Mouse (Mus musculus) heart, postnatal 25 days (tissue): ENCODE measurements around the gene Sft2d2. TPM values are rescaled to one million over a fixed set of nuclear protein-coding genes. Genes with fewer than 3 reads are reported as not detected.

Source experiments
- DNase-seq: peaks from one replicate; pipeline ENCODE4 v3.0.0; 2022; ENCODE audit warnings: low spot score
- intact Hi-C: fragments of 180-260 bp; cut with DNase I; formaldehyde crosslinking; loops from one replicate; pipeline ENCODE4 v1.15.1; 2025
- total RNA-seq, 2 experiments: library from RNA; stranded (reverse); gene quantifications; 2 replicates each; pipeline ENCODE4 v1.2.3; 2021

The Sft2d2 gene
- total RNA-seq = 10 to 100 TPM; 12.4 to 13.5 TPM

- intact Hi-C loops = no loop called here
- peak; percentile 76 for DNase-seq
Observed at GRCm38 (mm10) chr1:165193880-165194661, at the start of gene Sft2d2. Gene Sft2d2, minus strand, starts transcription at chr1:165194438.

- intact Hi-C loops = loop anchor here (2.0 to 5.0 kb wide), 3 partner anchors 39 to 224 kb away; partner anchors contain the start of genes Dcaf6 and Mpc2
- peak; percentile 95 for DNase-seq
Observed at GRCm38 (mm10) chr1:165236321-165237298, 42.4 kb upstream of the Sft2d2 start, which contains the start of gene Tiprl. Gene Tiprl, minus strand, starts transcription at chr1:165236996.

DNA sequence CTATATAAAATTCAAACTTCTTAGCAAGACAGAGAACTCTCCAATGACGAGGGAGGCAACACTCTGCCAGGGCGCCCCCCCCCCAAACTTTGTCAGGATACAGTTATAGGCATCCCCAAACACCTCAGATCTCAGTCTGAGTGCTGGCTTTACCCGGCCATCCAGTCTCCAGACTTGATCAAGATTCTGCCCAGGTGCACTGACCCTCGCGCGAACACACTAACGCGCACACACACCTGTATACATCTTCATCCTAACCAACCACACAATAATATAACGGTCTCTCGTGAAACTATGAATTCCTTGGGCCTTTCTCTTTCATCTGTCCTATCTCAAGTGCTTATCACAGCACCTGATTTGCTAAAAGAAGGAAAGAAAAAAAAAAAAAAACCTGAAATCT lies 41.6 kb upstream of the Sft2d2 start:
- intact Hi-C loops = loop anchor here (2.0 to 5.0 kb wide), 3 partner anchors 39 to 225 kb away; partner anchors contain the start of genes Dcaf6 and Mpc2
- no peak for DNase-seq

DNA sequence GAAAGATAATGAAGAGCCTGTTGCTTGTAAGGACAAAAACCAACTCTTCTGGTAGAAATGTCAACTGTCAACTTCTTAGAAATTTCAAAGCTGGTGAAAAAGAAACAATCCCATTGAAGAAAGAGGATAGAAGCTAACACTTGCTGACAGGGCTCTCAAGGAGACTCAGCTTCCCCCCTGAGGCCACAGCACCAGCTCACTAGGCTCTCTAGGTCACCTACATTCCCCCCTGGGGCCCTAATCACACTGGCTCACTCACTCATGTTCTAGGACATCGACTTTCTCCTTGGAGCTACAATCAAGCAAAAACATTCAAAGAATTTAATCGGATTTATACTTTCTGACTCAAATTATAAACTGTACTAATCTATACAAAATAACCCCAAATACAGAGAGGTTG lies 39.6 kb upstream of the Sft2d2 start:
- intact Hi-C loops = no loop called here
- DNase-seq = no peak

DNA sequence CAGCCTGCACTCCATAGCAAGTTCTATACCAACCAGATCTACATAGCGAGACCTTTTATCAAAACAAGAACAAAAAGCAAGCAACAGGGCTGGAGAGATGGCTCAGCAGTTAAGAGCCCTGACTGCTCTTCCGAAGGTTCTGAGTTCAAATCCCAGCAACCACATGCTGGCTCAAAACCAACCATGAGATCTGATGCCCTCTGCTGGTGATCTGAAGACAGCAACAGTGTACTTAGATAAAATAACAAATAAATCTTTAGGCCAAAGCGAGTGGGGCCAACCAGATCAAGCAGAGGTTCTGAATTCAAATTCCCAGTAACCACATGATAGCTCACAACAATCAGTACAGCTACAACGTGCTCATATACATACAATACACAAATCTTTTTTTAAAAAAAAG lies 36.5 kb upstream of the Sft2d2 start:
- intact Hi-C loops = no loop called here
- DNase-seq = no peak

GRCm38 (mm10) chr1:165229577-165229976 lies 35.3 kb upstream of the Sft2d2 start:
- intact Hi-C loops = no loop called here
- no peak for DNase-seq

DNA sequence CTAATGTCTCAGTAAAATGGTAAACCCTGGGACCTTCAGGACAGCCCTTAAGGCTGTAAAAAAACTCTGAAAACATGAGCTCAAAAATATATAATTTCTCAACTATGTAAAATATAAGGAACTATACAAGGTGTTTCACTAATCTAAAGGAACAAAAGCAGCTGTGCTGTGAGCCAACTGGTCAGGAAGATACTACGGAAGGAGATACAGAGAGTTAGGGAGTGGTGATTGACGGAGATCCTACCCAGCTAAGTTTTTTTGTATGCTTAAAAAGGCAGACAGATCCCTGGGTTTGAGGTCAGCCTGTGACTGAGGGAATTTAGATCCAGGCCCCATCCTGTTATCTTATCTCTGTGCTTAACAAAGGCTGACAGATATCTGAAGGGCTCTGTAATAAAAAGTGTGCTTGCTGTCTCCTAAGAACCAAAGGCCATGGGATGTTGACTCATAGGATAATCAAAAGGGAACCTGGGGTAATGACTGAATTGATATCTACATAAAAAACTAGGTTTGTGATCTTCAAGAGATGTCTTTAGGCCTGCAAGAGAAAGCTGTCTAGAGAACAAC lies 22.9 kb upstream of the Sft2d2 start:
- no peak for DNase-seq
- intact Hi-C loops = no loop called here

GRCm38 (mm10) chr1:165215831-165216230 lies 21.6 kb upstream of the Sft2d2 start:
- intact Hi-C loops = no loop called here
- DNase-seq = no peak

- intact Hi-C loops = no loop called here
Observed at GRCm38 (mm10) chr1:165205591-165205990, 11.4 kb upstream of the Sft2d2 start.

GRCm38 (mm10) chr1:165203488-165204035 lies 9.3 kb upstream of the Sft2d2 start:
- intact Hi-C loops = no loop called here
- DNase-seq = no peak

More at GRCm38 (mm10) chr1:165205591-165205990, 11.4 kb upstream of the Sft2d2 start:
- no peak for DNase-seq

- intact Hi-C loops = no loop called here
Observed at GRCm38 (mm10) chr1:165201445-165202012, 7.3 kb upstream of the Sft2d2 start.

GRCm38 (mm10) chr1:165200748-165201147 lies 6.5 kb upstream of the Sft2d2 start:
- no peak for DNase-seq
- intact Hi-C loops = no loop called here

More at GRCm38 (mm10) chr1:165201445-165202012, 7.3 kb upstream of the Sft2d2 start:
- DNase-seq = no peak

GRCm38 (mm10) chr1:165199639-165200038 lies 5.4 kb upstream of the Sft2d2 start:
- intact Hi-C loops = loop anchor here (5.0 kb wide), 1 partner anchor 38 kb away; the partner anchor contains the start of gene Tiprl
- no peak for DNase-seq

DNA sequence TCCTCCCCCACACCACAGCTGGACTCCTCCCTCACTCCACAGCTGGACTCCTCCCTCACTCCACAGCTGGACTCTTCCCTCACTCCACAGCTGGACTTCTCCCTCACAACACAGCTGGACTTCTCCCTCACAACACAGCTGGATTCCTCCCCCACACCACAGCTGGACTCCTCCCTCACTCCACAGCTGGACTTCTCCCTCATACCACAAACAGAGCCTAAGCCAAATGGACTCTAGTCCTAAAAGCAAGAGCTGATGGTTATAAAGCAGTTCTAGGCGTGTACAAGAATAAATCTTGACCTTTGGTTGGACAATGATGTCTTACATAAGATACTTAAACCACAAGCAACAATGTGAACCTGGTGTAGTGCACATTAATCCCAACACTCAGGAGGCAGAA lies 4.7 kb upstream of the Sft2d2 start:
- intact Hi-C loops = loop anchor here (5.0 kb wide), 1 partner anchor 38 kb away; the partner anchor contains the start of gene Tiprl
- no peak for DNase-seq

GRCm38 (mm10) chr1:165197875-165198274 lies 3.6 kb upstream of the Sft2d2 start:
- intact Hi-C loops = loop anchor here (5.0 kb wide), 1 partner anchor 39 kb away; the partner anchor contains the start of gene Tiprl
- DNase-seq = no peak

DNA sequence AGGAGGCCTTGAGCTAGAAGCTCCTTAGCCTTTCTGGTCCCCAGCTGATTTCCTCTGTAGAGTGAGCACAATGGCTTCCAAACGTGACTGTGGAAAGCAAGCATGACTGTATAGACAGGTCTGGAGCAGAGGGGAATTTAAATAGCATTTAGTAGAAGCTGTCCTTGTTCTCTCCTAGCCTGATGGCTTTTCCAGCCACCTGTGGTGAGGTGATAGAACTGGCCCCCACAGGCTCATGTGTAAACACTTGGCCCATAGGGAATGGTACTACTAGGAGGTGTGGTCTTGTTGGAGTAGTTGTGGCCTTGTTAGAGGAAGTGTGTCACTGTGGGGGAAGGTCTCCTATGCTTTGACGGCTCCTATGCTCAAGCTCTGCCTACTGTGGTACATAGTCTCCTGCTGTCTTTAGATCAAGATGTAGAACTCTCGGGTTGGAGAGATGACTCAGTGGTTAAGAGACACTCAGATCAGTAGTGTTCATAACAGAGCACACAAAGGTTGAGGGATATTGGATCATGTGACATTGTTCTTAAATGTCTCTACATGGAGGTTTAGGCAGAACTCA lies 1.2 kb upstream of the Sft2d2 start:
- DNase-seq = no peak
- intact Hi-C loops = loop anchor here (5.0 kb wide), 1 partner anchor 42 kb away; the partner anchor contains the start of gene Tiprl

- intact Hi-C loops = loop anchor here (5.0 kb wide), 1 partner anchor 43 kb away; the partner anchor contains the start of gene Tiprl
- no peak for DNase-seq
Observed at GRCm38 (mm10) chr1:165194662-165195013, 400 bp upstream of the Sft2d2 start.

GRCm38 (mm10) chr1:165193426-165193825 lies 812 bp downstream of the Sft2d2 start:
- DNase-seq = no peak
- intact Hi-C loops = no loop called here

- intact Hi-C loops = no loop called here
- DNase-seq = no peak
Observed at GRCm38 (mm10) chr1:165192714-165193264, 1.4 kb downstream of the Sft2d2 start.
